ENCODE assay signal across 8 mouse cellular contexts in the genomic region with DNA sequence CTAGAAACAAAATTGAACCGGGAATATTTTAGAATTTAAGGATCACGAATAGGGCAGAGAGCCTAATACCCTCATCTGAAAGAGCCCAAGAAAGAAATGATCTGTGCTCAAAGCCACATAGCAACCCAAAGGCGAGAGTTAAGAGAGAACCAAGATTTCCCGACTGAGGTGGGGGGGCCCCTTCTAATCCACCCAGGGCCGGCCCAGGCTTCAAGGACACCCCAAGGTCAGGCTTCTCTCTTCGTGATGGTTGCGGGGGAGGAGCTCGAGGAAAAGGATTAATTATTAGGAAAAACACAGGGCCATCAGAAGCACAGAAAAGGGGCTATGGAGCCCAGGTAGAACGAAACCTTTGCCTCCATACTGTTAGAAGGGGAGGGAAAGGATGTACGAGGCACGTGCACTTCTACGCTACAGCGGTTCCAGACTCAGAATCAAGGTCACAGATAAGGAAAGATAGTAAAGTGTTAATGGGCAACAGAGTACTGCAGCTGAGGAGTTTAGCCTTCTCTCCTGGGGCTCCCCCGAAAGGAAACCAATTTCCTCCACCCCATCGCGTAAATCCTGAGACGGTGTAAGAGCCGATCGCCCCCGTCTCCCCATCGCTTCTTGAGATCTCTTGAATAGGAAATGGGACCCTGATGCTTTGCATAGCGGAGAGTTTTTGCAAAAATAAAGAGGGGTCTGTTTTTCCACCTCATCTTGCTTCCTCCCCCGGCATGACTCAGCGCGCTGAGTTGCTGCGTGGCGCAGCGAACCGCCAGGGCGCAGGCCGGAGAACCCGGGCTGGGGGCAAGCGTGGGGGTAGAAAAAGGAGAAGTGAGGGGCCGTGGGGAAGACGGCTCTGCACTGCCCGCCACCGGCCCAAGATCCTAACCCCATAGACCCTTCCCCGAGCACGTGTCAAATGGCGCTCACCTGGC. TPM values are rescaled to one million over a fixed set of nuclear protein-coding genes. Genes with fewer than 3 reads are reported as not detected.
DNase-seq lines count a peak whose midpoint lies in the region; ATAC-seq lines count a peak whose summit lies in the region.

No protein-coding gene starts in this region.

- under 1% methylated on average over 40 of the region's 40 CpGs for WGBS in heart, embryonic 14.5 days
- WGBS in midbrain, embryonic 16.5 days = 1% methylated on average over 39 of the region's 40 CpGs

- no peak for ATAC-seq in heart, embryonic 14.5 days (ENCODE audit: insufficient number of reproducible peaks, insufficient read depth, low FRiP score, low read depth)
- ATAC-seq in midbrain, embryonic 16.5 days = no peak

- DNase-seq in adrenal gland, adult (ENCODE audit: inconsistent age in 2 of 2, low spot score in 1 of 2) = peak; percentile 78 to 89
- no peak for DNase-seq in adrenal gland, adult 18-20 months (ENCODE audit: low spot score in 2 of 2)
- DNase-seq in thymus, postnatal 14 days = peak; percentile 66
- no peak for DNase-seq in thymus, adult 18-20 months
- peak; percentile 49 for DNase-seq in kidney, postnatal 14 days
- no peak for DNase-seq in layer of hippocampus, adult 9-10 months (ENCODE audit: low spot score)

- peaks cover 50% of the 10 kb centered on the region for H3K36me3 ChIP-seq in heart, embryonic 14.5 days (ENCODE audit: control insufficient read depth, insufficient read depth, low read length)
- H3K36me3 ChIP-seq in midbrain, embryonic 16.5 days (ENCODE audit: control insufficient read depth, insufficient read depth, low read length) = peaks cover 9% of the 10 kb centered on the region

- H3K27me3 ChIP-seq in heart, embryonic 14.5 days (ENCODE audit: control insufficient read depth, insufficient read depth, low read length) = no peaks in the 10 kb centered on the region
- H3K27me3 ChIP-seq in midbrain, embryonic 16.5 days (ENCODE audit: control insufficient read depth, insufficient read depth, low read depth, low read length) = no peaks in the 10 kb centered on the region

- peaks cover 13 to 25% of the 10 kb centered on the region in 2 experiments for H3K4me1 ChIP-seq in heart, embryonic 14.5 days (ENCODE audit: control insufficient read depth in 2 of 2, insufficient read depth in 2 of 2, low read length in 2 of 2)
- peaks cover 28% of the 10 kb centered on the region for H3K4me1 ChIP-seq in midbrain, embryonic 16.5 days (ENCODE audit: control insufficient read depth, insufficient read depth, low read length)

- H3K4me3 ChIP-seq in heart, embryonic 14.5 days (ENCODE audit: control insufficient read depth in 1 of 2, insufficient read depth in 1 of 2, low read depth in 1 of 2, low read length in 2 of 2) = peak overlapping the region; percentile 72 to 91
- H3K4me3 ChIP-seq in midbrain, embryonic 16.5 days (ENCODE audit: low read depth, low read length) = peak overlapping the region; percentile 88

- peak overlapping the region; percentile 94 to 100 for H3K27ac ChIP-seq in heart, embryonic 14.5 days (replicated peaks in 1 of 2; ENCODE audit: control insufficient read depth in 1 of 2, insufficient read depth in 1 of 2, low read depth in 2 of 2, low read length in 2 of 2)
- H3K27ac ChIP-seq in midbrain, embryonic 16.5 days (ENCODE audit: low read length) = peak overlapping the region; percentile 96

- H3K9me3 ChIP-seq in heart, embryonic 14.5 days (ENCODE audit: control insufficient read depth, low read length) = no peaks in the 10 kb centered on the region
- H3K9me3 ChIP-seq in midbrain, embryonic 16.5 days (replicated peaks; ENCODE audit: control insufficient read depth, low read length, poor library complexity, severe bottlenecking) = no peaks in the 10 kb centered on the region

- H3K9ac ChIP-seq in heart, embryonic 14.5 days (ENCODE audit: low read length) = peak overlapping the region; percentile 97
- peak overlapping the region; percentile 90 for H3K9ac ChIP-seq in midbrain, embryonic 16.5 days (ENCODE audit: low read depth, low read length)

- peak overlapping the region; percentile 82 for H3K4me2 ChIP-seq in heart, embryonic 14.5 days (ENCODE audit: low read length)
- peak overlapping the region; percentile 83 for H3K4me2 ChIP-seq in midbrain, embryonic 16.5 days (ENCODE audit: low read length)

RNA-seq across cellular contexts. Expression of a gene that starts 0.9 kb away (rescaled TPM):
- total RNA-seq in adrenal gland, adult 18-20 months (2021) = 10 to 100 TPM; 17.1 to 63.4 TPM
- polyA plus RNA-seq in heart, embryonic 14.5 days (2014; fragmentation: Nextera tagmentation; extraction: Ambion mirVana) = 0.81 and 1.2 TPM in 2 replicates
- 55.0 and 61.1 TPM in 2 replicates for polyA plus RNA-seq in midbrain, embryonic 16.5 days (2015; fragmentation: Nextera tagmentation; extraction: Ambion mirVana)

RNA-seq across cellular contexts. Expression of a gene that starts 6.1 kb away (rescaled TPM):
- 10 to 100 TPM; 75.4 to 85.9 TPM for total RNA-seq in adrenal gland, adult 18-20 months (2021)
- 132 and 146 TPM in 2 replicates for polyA plus RNA-seq in heart, embryonic 14.5 days (2014; fragmentation: Nextera tagmentation; extraction: Ambion mirVana)
- 155 and 182 TPM in 2 replicates for polyA plus RNA-seq in midbrain, embryonic 16.5 days (2015; fragmentation: Nextera tagmentation; extraction: Ambion mirVana)

RNA-seq across cellular contexts. Expression of a gene that starts 17.1 kb away (rescaled TPM):
- under 1 TPM; 0.53 to 0.64 TPM for total RNA-seq in adrenal gland, adult 18-20 months (2021)
- polyA plus RNA-seq in heart, embryonic 14.5 days (2014; fragmentation: Nextera tagmentation; extraction: Ambion mirVana) = 0.26 TPM in 1 of 2 replicates, not detected in the other
- polyA plus RNA-seq in midbrain, embryonic 16.5 days (2015; fragmentation: Nextera tagmentation; extraction: Ambion mirVana) = 0.51 and 0.64 TPM in 2 replicates

RNA-seq across cellular contexts. Expression of a gene that starts 21.6 kb away (rescaled TPM):
- 10 to 100 TPM; 93.7 to 95.0 TPM for total RNA-seq in adrenal gland, adult 18-20 months (2021)
- polyA plus RNA-seq in heart, embryonic 14.5 days (2014; fragmentation: Nextera tagmentation; extraction: Ambion mirVana) = 102 and 121 TPM in 2 replicates
- 162 and 191 TPM in 2 replicates for polyA plus RNA-seq in midbrain, embryonic 16.5 days (2015; fragmentation: Nextera tagmentation; extraction: Ambion mirVana)

RNA-seq across cellular contexts. Expression of a gene that starts 32.3 kb away (rescaled TPM):
- total RNA-seq in adrenal gland, adult 18-20 months (2021) = 1 to 10 TPM; 2.7 to 4.3 TPM
- 0.67 and 2.7 TPM in 2 replicates for polyA plus RNA-seq in heart, embryonic 14.5 days (2014; fragmentation: Nextera tagmentation; extraction: Ambion mirVana)
- 0.95 and 1.5 TPM in 2 replicates for polyA plus RNA-seq in midbrain, embryonic 16.5 days (2015; fragmentation: Nextera tagmentation; extraction: Ambion mirVana)

Comparison
In these comparisons a context has a peak if more than half of its experiments do, and no peak if none do; other contexts are left out.
1. DNase-seq: peak in adrenal gland, adult (2 of 2), thymus, postnatal 14 days (single experiment) and kidney, postnatal 14 days (single experiment); none in adrenal gland, adult 18-20 months (0 of 2), thymus, adult 18-20 months (0 of 2) and layer of hippocampus, adult 9-10 months (single experiment).
2. RNA of a gene that starts 0.9 kb away (polyA plus RNA-seq): 55.0 to 61.1 TPM in midbrain, embryonic 16.5 days; 0.81 to 1.2 TPM in heart, embryonic 14.5 days; every median in the first group is over 10 times any median in the second.